Mouse (Mus musculus): ENCODE data around the gene 1700001C02Rik. TPM values are rescaled to one million over a fixed set of nuclear protein-coding genes. Genes with fewer than 3 reads are reported as not detected.
A peak's percentile ranks its signal among the peaks of the same experiment; 100 is the strongest.

1700001C02Rik gene
- polyA plus RNA-seq (2015; fragmentation: Nextera tagmentation; extraction: Ambion mirVana) = 0.71 and 2.1 TPM in 2 replicates

- Histone ChIP-seq H3K27ac (ENCODE audit: low read length) (no peak within 1 kb of the TSS), H3K27me3 (ENCODE audit: control insufficient read depth, insufficient read depth, low read depth, low read length) (no peaks in the 10 kb centered on the region), H3K4me3 (ENCODE audit: low read depth, low read length) (peak within 1 kb of the TSS; percentile 33), H3K9me3 (replicated peaks; ENCODE audit: control insufficient read depth, low read length, poor library complexity, severe bottlenecking) (no peaks in the 10 kb centered on the region), H3K4me2 (ENCODE audit: low read length) (peak within 1 kb of the TSS; percentile 66), H3K9ac (ENCODE audit: low read depth, low read length) (peak within 1 kb of the TSS; percentile 56), H3K36me3 (ENCODE audit: control insufficient read depth, insufficient read depth, low read length) (no peaks in the 10 kb centered on the region), H3K4me1 (ENCODE audit: control insufficient read depth, insufficient read depth, low read length) (peaks cover 26% of the 10 kb centered on the region)
- 8% methylated on average over 21 of the region's 21 CpGs for WGBS
- ATAC-seq = peak; percentile 37; the same call in 1 of the 2 replicates
Measured at GRCm38 (mm10) chr5:30465861-30466260, at the start of gene 1700001C02Rik. Gene 1700001C02Rik (plus strand): TSS chr5:30466047.

GRCm38 (mm10) chr5:30416665-30417064, 49.2 kb upstream of the 1700001C02Rik start:
- Histone ChIP-seq H3K9me3 (replicated peaks; ENCODE audit: control insufficient read depth, low read length, poor library complexity, severe bottlenecking) (no peaks in the 10 kb centered on the region), H3K27me3 (ENCODE audit: control insufficient read depth, insufficient read depth, low read depth, low read length) (no peaks in the 10 kb centered on the region), H3K4me2 (ENCODE audit: low read length) (no peak overlapping the region), H3K36me3 (ENCODE audit: control insufficient read depth, insufficient read depth, low read length) (no peaks in the 10 kb centered on the region), H3K4me1 (ENCODE audit: control insufficient read depth, insufficient read depth, low read length) (peaks cover 8% of the 10 kb centered on the region), H3K27ac (ENCODE audit: low read length) (peak overlapping the region; percentile 20; the same call in 1 of the 2 replicates), H3K4me3 (ENCODE audit: low read depth, low read length) (no peak overlapping the region), H3K9ac (ENCODE audit: low read depth, low read length) (no peak overlapping the region)
- WGBS = 16% methylated on average over 5 of the region's 5 CpGs
- ATAC-seq = peak; percentile 54; the same call in 1 of the 2 replicates

DNA sequence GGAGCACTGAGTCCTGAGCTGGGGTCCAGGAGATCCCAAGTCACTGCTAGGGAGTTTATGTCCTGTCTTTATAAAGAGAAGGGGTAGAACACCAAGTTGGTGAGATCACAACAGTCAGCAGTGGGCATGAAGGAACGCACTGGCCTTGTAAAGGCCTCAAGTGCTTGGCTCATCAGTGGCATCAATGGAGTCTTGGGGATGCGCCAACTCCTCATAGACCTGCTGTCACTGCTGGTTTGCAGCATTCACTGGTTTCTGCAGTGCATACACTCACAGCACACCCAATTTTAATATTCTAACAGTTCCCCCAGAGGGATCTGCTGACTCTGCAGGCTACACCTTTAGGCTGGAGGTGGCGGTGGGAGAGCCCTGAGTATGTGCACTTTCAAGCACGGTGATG, 42.7 kb upstream of the 1700001C02Rik start:
- Histone ChIP-seq H3K4me1 (ENCODE audit: control insufficient read depth, insufficient read depth, low read length) (peaks cover 3% of the 10 kb centered on the region; the same call in 1 of the 2 replicates), H3K27me3 (ENCODE audit: control insufficient read depth, insufficient read depth, low read depth, low read length) (no peaks in the 10 kb centered on the region), H3K27ac (ENCODE audit: low read length) (no peak overlapping the region), H3K36me3 (ENCODE audit: control insufficient read depth, insufficient read depth, low read length) (no peaks in the 10 kb centered on the region), H3K9me3 (replicated peaks; ENCODE audit: control insufficient read depth, low read length, poor library complexity, severe bottlenecking) (no peaks in the 10 kb centered on the region), H3K9ac (ENCODE audit: low read depth, low read length) (no peak overlapping the region), H3K4me2 (ENCODE audit: low read length) (no peak overlapping the region), H3K4me3 (ENCODE audit: low read depth, low read length) (no peak overlapping the region)
- 84% methylated on average over 4 of the region's 4 CpGs for whole genome bisulfite sequencing
- ATAC-seq = no peak

DNA sequence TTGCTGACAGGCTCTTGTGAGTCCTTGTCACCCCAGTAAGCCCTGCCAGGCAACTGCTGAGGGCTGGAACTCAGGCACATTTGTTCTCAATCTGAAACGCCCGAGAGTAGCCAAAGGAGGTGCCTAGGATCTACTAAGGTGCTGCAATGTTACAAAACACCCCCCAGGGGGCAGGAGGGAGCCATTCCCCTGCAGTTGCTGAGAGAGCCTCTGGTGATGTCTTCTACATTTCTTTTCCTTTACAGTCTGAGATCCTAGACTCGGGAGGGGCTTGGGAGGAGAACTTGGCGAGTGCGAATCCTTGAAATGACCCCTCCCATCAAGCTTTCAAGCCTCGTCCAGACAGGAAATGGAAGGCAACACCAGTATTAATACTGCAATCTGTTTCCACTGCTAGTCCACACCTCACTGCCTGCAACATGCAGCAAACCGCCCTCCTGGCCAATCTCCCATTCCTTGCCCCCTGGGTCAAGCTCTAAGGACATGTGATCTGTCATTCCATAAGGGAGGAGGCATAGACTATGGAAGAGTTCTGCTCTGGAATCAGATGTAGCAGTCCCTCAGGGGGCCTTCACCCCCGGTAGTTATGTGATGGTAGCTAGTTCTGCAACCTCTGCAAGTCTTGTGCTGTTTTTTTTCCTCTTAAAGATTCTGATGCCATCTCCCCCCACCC, 42.1 kb upstream of the 1700001C02Rik start:
- no peak overlapping the region for H3K27ac ChIP-seq (ENCODE audit: low read length)
- WGBS = 31% methylated on average over 8 of the region's 8 CpGs
- no peaks in the 10 kb centered on the region for H3K36me3 ChIP-seq (ENCODE audit: control insufficient read depth, insufficient read depth, low read length)
- H3K4me1 ChIP-seq (ENCODE audit: control insufficient read depth, insufficient read depth, low read length) = peaks cover 3% of the 10 kb centered on the region; the same call in 1 of the 2 replicates
- ATAC-seq = peak; percentile 45; the same call in 1 of the 2 replicates
- no peaks in the 10 kb centered on the region for H3K27me3 ChIP-seq (ENCODE audit: control insufficient read depth, insufficient read depth, low read depth, low read length)
- H3K9ac ChIP-seq (ENCODE audit: low read depth, low read length) = no peak overlapping the region
- H3K9me3 ChIP-seq (replicated peaks; ENCODE audit: control insufficient read depth, low read length, poor library complexity, severe bottlenecking) = no peaks in the 10 kb centered on the region
- no peak overlapping the region for H3K4me3 ChIP-seq (ENCODE audit: low read depth, low read length)
- H3K4me2 ChIP-seq (ENCODE audit: low read length) = no peak overlapping the region

GRCm38 (mm10) chr5:30427406-30427805, 38.4 kb upstream of the 1700001C02Rik start:
- Histone ChIP-seq H3K9me3 (replicated peaks; ENCODE audit: control insufficient read depth, low read length, poor library complexity, severe bottlenecking) (no peaks in the 10 kb centered on the region), H3K36me3 (ENCODE audit: control insufficient read depth, insufficient read depth, low read length) (no peaks in the 10 kb centered on the region), H3K4me1 (ENCODE audit: control insufficient read depth, insufficient read depth, low read length) (peaks cover 3% of the 10 kb centered on the region; the same call in 1 of the 2 replicates), H3K4me3 (ENCODE audit: low read depth, low read length) (no peak overlapping the region), H3K27me3 (ENCODE audit: control insufficient read depth, insufficient read depth, low read depth, low read length) (no peaks in the 10 kb centered on the region), H3K9ac (ENCODE audit: low read depth, low read length) (no peak overlapping the region), H3K27ac (ENCODE audit: low read length) (no peak overlapping the region), H3K4me2 (ENCODE audit: low read length) (no peak overlapping the region)
- ATAC-seq = no peak
- WGBS = 90% methylated on average over 6 of the region's 6 CpGs

DNA sequence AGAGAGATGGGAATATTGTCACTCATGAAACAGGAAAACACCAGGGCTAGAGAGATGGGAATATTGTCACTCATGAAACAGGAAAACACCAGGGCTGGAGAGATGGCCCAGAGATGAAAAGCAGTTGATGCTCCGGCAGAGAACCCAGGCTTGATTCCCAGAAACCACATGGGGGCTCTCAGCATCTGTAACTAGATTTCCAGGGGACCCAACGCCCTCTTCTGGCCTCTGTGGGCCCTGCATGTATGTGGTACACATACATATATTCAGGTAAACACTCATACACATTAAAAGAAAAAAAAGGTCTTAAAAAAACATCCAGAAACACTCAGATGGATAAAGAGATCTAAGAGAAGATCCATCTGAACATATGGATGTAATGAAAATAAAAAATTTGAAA, 26.9 kb upstream of the 1700001C02Rik start:
- no peaks in the 10 kb centered on the region for H3K36me3 ChIP-seq (ENCODE audit: control insufficient read depth, insufficient read depth, low read length)
- WGBS = 51% methylated on average over 2 of the region's 2 CpGs
- no peak overlapping the region for H3K4me3 ChIP-seq (ENCODE audit: low read depth, low read length)
- no peaks in the 10 kb centered on the region for H3K27me3 ChIP-seq (ENCODE audit: control insufficient read depth, insufficient read depth, low read depth, low read length)
- no peaks in the 10 kb centered on the region for H3K9me3 ChIP-seq (replicated peaks; ENCODE audit: control insufficient read depth, low read length, poor library complexity, severe bottlenecking)
- no peaks in the 10 kb centered on the region for H3K4me1 ChIP-seq (ENCODE audit: control insufficient read depth, insufficient read depth, low read length)
- no peak overlapping the region for H3K4me2 ChIP-seq (ENCODE audit: low read length)
- no peak overlapping the region for H3K27ac ChIP-seq (ENCODE audit: low read length)
- no peak for ATAC-seq
- H3K9ac ChIP-seq (ENCODE audit: low read depth, low read length) = no peak overlapping the region

DNA sequence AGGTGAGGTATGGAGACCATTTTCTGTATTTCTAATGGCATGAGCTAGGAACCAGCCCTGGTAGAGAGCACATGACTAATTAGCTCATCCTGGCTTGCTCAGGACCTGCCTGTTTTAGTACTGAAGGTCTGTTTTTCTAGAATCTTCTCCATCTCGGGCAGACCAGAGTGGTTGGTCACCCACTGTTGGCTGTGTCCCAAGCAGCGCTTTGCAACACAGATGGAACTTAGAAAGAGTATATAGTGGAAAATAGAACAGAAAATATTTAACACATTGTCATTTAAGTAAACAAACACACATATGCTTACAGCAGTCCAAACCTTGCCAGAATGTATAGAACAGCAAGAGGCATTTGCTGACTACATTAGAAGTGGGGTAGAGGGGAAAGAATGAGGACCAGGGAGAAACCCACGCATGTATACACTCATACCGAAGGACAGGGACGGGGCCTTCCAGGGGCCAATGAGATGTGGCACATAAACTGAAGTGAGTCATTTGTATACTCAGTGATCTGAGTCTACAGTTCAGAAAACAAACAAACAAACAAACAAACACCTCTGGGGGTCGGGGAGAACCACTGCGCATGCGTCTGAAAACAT, 25.4 kb upstream of the 1700001C02Rik start:
- WGBS = 93% methylated on average over 8 of the region's 8 CpGs
- no peaks in the 10 kb centered on the region for H3K36me3 ChIP-seq (ENCODE audit: control insufficient read depth, insufficient read depth, low read length)
- H3K27ac ChIP-seq (ENCODE audit: low read length) = no peak overlapping the region
- no peak overlapping the region for H3K9ac ChIP-seq (ENCODE audit: low read depth, low read length)
- H3K4me3 ChIP-seq (ENCODE audit: low read depth, low read length) = no peak overlapping the region
- no peaks in the 10 kb centered on the region for H3K27me3 ChIP-seq (ENCODE audit: control insufficient read depth, insufficient read depth, low read depth, low read length)
- no peaks in the 10 kb centered on the region for H3K4me1 ChIP-seq (ENCODE audit: control insufficient read depth, insufficient read depth, low read length)
- ATAC-seq = no peak
- H3K4me2 ChIP-seq (ENCODE audit: low read length) = no peak overlapping the region
- no peaks in the 10 kb centered on the region for H3K9me3 ChIP-seq (replicated peaks; ENCODE audit: control insufficient read depth, low read length, poor library complexity, severe bottlenecking)

DNA sequence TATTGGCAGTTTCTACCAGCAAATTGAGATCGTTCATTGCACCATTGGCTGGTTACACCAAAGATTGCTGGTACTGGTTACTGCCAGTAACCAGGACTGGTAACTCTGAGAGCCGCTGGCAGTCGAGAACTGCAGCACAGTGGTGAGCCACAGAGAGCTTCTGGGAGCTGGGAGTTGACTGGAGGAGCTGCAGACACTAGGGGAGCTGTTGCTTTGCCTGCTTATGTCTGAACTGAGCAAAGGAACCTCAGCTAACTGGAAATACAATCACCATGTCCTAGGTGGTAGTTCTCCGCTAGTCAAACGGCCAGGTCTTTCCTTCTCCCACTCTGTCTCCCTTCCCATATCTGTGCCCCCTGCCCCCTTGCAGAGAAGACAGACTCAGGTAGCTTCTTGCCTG, 23.7 kb upstream of the 1700001C02Rik start:
- no peak for ATAC-seq
- no peak overlapping the region for H3K9ac ChIP-seq (ENCODE audit: low read depth, low read length)
- H3K4me1 ChIP-seq (ENCODE audit: control insufficient read depth, insufficient read depth, low read length) = peaks cover 3% of the 10 kb centered on the region; the same call in 1 of the 2 replicates
- no peak overlapping the region for H3K27ac ChIP-seq (ENCODE audit: low read length)
- WGBS = 67% methylated on average over 5 of the region's 5 CpGs
- no peaks in the 10 kb centered on the region for H3K9me3 ChIP-seq (replicated peaks; ENCODE audit: control insufficient read depth, low read length, poor library complexity, severe bottlenecking)
- no peak overlapping the region for H3K4me2 ChIP-seq (ENCODE audit: low read length)
- no peaks in the 10 kb centered on the region for H3K36me3 ChIP-seq (ENCODE audit: control insufficient read depth, insufficient read depth, low read length)
- no peak overlapping the region for H3K4me3 ChIP-seq (ENCODE audit: low read depth, low read length)
- no peaks in the 10 kb centered on the region for H3K27me3 ChIP-seq (ENCODE audit: control insufficient read depth, insufficient read depth, low read depth, low read length)

DNA sequence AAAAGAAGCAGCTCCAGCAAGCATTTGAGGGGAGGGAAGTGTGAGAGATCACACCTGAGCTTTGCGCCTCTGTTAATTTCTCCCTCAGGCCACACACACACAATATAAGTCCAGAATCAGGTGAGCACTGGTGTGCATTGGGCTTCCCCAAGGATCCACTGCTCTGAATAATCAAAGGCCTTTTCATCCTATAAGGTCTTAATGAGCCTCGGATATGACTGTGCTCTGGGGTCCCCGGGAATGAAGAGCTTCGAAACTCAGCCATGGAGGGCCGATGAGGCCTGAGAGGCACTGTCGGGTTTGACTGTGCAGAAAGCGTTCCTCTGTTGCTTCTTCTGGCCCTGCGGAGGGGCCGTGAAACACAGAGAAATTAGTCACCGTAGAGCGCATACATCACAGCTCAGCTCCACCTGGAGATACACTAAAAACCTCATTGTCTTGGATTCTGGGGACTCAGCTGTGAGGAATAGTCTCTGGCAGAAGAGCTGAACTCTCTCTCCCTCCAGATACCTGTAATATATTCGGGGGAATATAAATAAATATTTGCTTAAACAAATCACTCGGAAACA, 21.4 kb upstream of the 1700001C02Rik start:
- Histone ChIP-seq H3K36me3 (ENCODE audit: control insufficient read depth, insufficient read depth, low read length) (no peaks in the 10 kb centered on the region), H3K27ac (ENCODE audit: low read length) (no peak overlapping the region), H3K4me2 (ENCODE audit: low read length) (no peak overlapping the region), H3K9me3 (replicated peaks; ENCODE audit: control insufficient read depth, low read length, poor library complexity, severe bottlenecking) (no peaks in the 10 kb centered on the region), H3K27me3 (ENCODE audit: control insufficient read depth, insufficient read depth, low read depth, low read length) (no peaks in the 10 kb centered on the region), H3K9ac (ENCODE audit: low read depth, low read length) (no peak overlapping the region), H3K4me3 (ENCODE audit: low read depth, low read length) (no peak overlapping the region), H3K4me1 (ENCODE audit: control insufficient read depth, insufficient read depth, low read length) (peaks cover 3% of the 10 kb centered on the region; the same call in 1 of the 2 replicates)
- ATAC-seq = no peak
- 63% methylated on average over 13 of the region's 13 CpGs for WGBS
